Mouse (Mus musculus) embryonic facial prominence, embryonic 12.5 days (tissue): ENCODE measurements around the gene Hoxc10. TPM values are rescaled to one million over a fixed set of nuclear protein-coding genes. Genes with fewer than 3 reads are reported as not detected.
A peak's percentile ranks its signal among the peaks of the same experiment; 100 is the strongest.

Source experiments
- ATAC-seq: fragments of 200-750 bp; cut with Nextera tagmentation; 2 replicates; pipeline ENCODE4 v1.8.0; 2017; ENCODE audit not compliant: insufficient number of reproducible peaks, insufficient read depth, low FRiP score, low TSS enrichment
- H3K27ac ChIP-seq: fragments of 300-500 bp; sonication (generic); 2 replicates; pipeline ENCODE4 v1.5.1; 2016; ENCODE audit warnings: mild to moderate bottlenecking
- H3K27me3 ChIP-seq: fragments of 300-500 bp; sonication (generic); 2 replicates; pipeline ENCODE4 v1.6.1; 2016; ENCODE audit warnings: mild to moderate bottlenecking, moderate library complexity
- H3K36me3 ChIP-seq: fragments of 300-500 bp; sonication (generic); 2 replicates; pipeline ENCODE4 v1.6.1; 2016; ENCODE audit warnings: mild to moderate bottlenecking
- H3K4me1 ChIP-seq: fragments of 300-500 bp; sonication (generic); 2 replicates; pipeline ENCODE4 v1.6.1; 2016
- H3K4me2 ChIP-seq: fragments of 300-500 bp; sonication (generic); replicated peaks from 2 replicates; pipeline ENCODE4 v1.6.1; 2016; ENCODE audit warnings: mild to moderate bottlenecking, moderate library complexity
- H3K4me3 ChIP-seq: fragments of 300-500 bp; sonication (generic); 2 replicates; pipeline ENCODE4 v1.5.1; 2016; ENCODE audit warnings: mild to moderate bottlenecking
- H3K9ac ChIP-seq: fragments of 300-500 bp; sonication (generic); 2 replicates; pipeline ENCODE4 v1.6.1; 2016; ENCODE audit warnings: mild to moderate bottlenecking, moderate library complexity
- H3K9me3 ChIP-seq: fragments of 300-500 bp; sonication (generic); 2 replicates; pipeline ENCODE4 v1.6.1; 2016; ENCODE audit warnings: mild to moderate bottlenecking, moderate library complexity
- WGBS: fragments of 180-500 bp; shearing (Covaris S2); methylation state at CpG from one replicate; pipeline ENCODE4 v1.1.7; 2016; 5-methylcytosine and 5-hydroxymethylcytosine counted together
- polyA plus RNA-seq: library from polyadenylated mRNA; unstranded; fragments of >200 nt; fragmentation: Nextera tagmentation; extraction: Ambion mirVana; gene quantifications from 2 replicates; pipeline ENCODE4 v1.2.1, GENCODE M21; 2016

The Hoxc10 gene
- not detected in 2 replicates for polyA plus RNA-seq

- peak; percentile 41; the same call in 1 of the 2 replicates for ATAC-seq
- Histone ChIP-seq H3K4me1 (0 out of 2 replicates have a peak, but pooled peaks cover 4% of the 10 kb centered on the region), H3K9me3 (no peaks in the 10 kb centered on the region), H3K4me3 (no peak within 1 kb of the TSS), H3K9ac (no peak within 1 kb of the TSS), H3K36me3 (no peaks in the 10 kb centered on the region), H3K27ac (no peak within 1 kb of the TSS), H3K27me3 (peaks cover 94% of the 10 kb centered on the region), H3K4me2 (peak within 1 kb of the TSS; percentile 21)
- 1% methylated on average over 27 of the region's 27 CpGs for WGBS
Observed at GRCm38 (mm10) chr15:102966776-102967311, at the start of gene Hoxc10. Gene Hoxc10 (plus strand): TSS chr15:102966796.

GRCm38 (mm10) chr15:102917972-102918572 lies 48.5 kb upstream of the Hoxc10 start:
- no peak overlapping the region for H3K27ac ChIP-seq
- no peak overlapping the region for H3K4me3 ChIP-seq
- no peaks in the 10 kb centered on the region for H3K9me3 ChIP-seq
- H3K4me2 ChIP-seq, result no peak overlapping the region
- H3K36me3 ChIP-seq, result no peaks in the 10 kb centered on the region
- WGBS, result under 1% methylated on average over 20 of the region's 20 CpGs
- ATAC-seq, result no peak
- no peak overlapping the region for H3K9ac ChIP-seq
- H3K4me1 ChIP-seq, result peaks cover 4% of the 10 kb centered on the region; the same call in 1 of the 2 replicates
- peaks cover 95% of the 10 kb centered on the region for H3K27me3 ChIP-seq

DNA sequence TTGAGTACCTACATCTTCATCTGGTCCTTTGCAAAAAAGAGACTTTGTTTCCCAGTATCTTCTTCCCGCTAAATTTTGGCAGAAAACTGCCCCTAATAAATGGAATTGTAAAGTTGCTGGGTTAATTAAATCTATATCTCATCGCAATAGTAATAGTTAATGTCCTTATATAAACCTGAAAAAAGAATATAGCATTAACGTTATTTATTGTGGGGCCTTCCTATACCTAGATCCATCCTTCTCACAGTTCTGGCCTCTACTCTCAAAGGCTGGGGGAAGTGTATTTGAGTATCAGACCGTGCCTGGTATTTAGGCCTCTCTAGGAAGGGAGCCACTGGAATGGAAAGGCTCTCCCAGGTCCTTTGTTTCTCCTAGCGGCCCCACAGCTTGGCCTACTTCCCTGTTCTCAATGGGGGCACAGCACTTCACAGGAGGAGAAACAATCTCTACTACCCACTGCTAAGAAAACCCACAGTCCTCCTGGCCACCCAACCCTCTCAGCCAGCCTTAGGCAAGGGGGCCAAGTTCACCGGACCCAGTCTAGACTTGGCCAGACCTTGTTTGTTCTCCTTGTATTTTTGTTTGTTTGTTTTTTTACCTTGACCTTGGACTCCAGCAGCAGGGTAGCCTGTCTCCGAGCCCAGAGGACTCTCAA lies 47.9 kb upstream of the Hoxc10 start:
- Histone ChIP-seq H3K36me3 (no peaks in the 10 kb centered on the region), H3K4me1 (peaks cover 4% of the 10 kb centered on the region; the same call in 1 of the 2 replicates), H3K4me2 (no peak overlapping the region), H3K27ac (no peak overlapping the region), H3K9ac (no peak overlapping the region), H3K4me3 (no peak overlapping the region), H3K9me3 (no peaks in the 10 kb centered on the region), H3K27me3 (peaks cover 96% of the 10 kb centered on the region)
- under 1% methylated on average over 7 of the region's 7 CpGs for WGBS
- ATAC-seq, result no peak

DNA sequence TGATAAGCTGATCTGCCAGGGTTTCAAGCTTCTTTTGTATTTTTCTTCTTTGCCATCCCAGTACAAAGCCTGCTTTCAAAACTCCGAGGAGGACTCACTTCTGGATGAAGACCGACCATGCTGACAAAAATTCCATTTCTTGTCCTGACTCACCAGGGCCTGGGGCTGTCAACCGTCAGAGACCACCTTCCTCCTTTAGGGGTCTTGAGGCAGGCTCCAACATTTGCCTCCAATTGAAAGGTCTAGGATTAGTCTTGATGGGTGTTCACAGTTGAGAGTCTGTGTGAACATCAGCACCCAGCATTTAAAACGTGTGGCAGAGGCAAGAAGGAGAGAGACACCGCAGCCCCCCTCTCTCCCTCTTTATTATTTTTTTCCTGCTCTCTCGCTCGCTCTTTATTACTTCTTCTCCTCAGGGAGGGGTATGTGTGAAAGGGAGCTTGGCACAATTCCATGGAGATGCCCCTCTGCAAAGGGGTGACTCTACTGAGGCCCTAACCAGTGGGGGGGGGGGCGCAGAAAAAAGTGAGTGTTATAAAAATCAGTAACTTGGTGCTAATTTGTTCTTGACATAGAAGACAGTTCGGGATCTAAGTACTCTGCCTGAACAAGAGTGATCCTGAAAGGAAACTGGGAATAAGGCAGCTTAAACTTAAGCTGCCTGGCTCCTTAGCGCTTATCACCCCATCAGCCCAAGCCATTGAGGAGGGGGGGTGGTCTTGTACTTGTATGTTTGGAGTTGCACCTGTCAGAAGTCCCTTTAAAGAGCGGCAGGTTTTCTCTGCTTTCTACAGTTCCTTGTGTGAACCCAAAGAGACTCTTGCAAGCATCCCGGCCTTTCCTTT lies 47.0 kb upstream of the Hoxc10 start:
- H3K4me2 ChIP-seq, result no peak overlapping the region
- no peak overlapping the region for H3K9ac ChIP-seq
- peaks cover 4% of the 10 kb centered on the region; the same call in 1 of the 2 replicates for H3K4me1 ChIP-seq
- no peak for ATAC-seq
- 4% methylated on average over 12 of the region's 12 CpGs for WGBS
- peaks cover 99% of the 10 kb centered on the region for H3K27me3 ChIP-seq
- no peaks in the 10 kb centered on the region for H3K9me3 ChIP-seq
- no peak overlapping the region for H3K4me3 ChIP-seq
- no peak overlapping the region for H3K27ac ChIP-seq
- H3K36me3 ChIP-seq, result no peaks in the 10 kb centered on the region

GRCm38 (mm10) chr15:102920619-102921018 lies 46.0 kb upstream of the Hoxc10 start:
- peaks cover 98% of the 10 kb centered on the region for H3K27me3 ChIP-seq
- no peak overlapping the region for H3K27ac ChIP-seq
- WGBS, result under 1% methylated on average over 20 of the region's 20 CpGs
- no peaks in the 10 kb centered on the region for H3K9me3 ChIP-seq
- peak overlapping the region; percentile 16 for H3K4me3 ChIP-seq
- no peak overlapping the region for H3K9ac ChIP-seq
- no peaks in the 10 kb centered on the region for H3K36me3 ChIP-seq
- peak overlapping the region; percentile 17 for H3K4me2 ChIP-seq
- ATAC-seq, result no peak
- H3K4me1 ChIP-seq, result peaks cover 4% of the 10 kb centered on the region; the same call in 1 of the 2 replicates

- H3K4me2 ChIP-seq, result peak within 1 kb of the TSS; percentile 17
- WGBS, result 2% methylated on average over 85 of the region's 88 CpGs
- ATAC-seq, result no peak
- H3K9ac ChIP-seq, result no peak within 1 kb of the TSS
- no peaks in the 10 kb centered on the region for H3K36me3 ChIP-seq
- H3K27ac ChIP-seq, result no peak within 1 kb of the TSS
- no peaks in the 10 kb centered on the region for H3K9me3 ChIP-seq
- peak within 1 kb of the TSS; percentile 16 for H3K4me3 ChIP-seq
- peaks cover 4% of the 10 kb centered on the region; the same call in 1 of the 2 replicates for H3K4me1 ChIP-seq
- peaks cover 98% of the 10 kb centered on the region for H3K27me3 ChIP-seq
Observed at GRCm38 (mm10) chr15:102921053-102922011, 45.3 kb upstream of the Hoxc10 start, which contains the start of gene Hoxc13. Gene Hoxc13 (plus strand): TSS chr15:102921103.

GRCm38 (mm10) chr15:102922012-102922362 lies 44.6 kb upstream of the Hoxc10 start:
- no peak overlapping the region for H3K27ac ChIP-seq
- H3K9ac ChIP-seq, result no peak overlapping the region
- no peak for ATAC-seq
- H3K4me3 ChIP-seq, result no peak overlapping the region
- H3K27me3 ChIP-seq, result peaks cover 96% of the 10 kb centered on the region
- H3K4me2 ChIP-seq, result no peak overlapping the region
- no peaks in the 10 kb centered on the region for H3K9me3 ChIP-seq
- under 1% methylated on average over 20 of the region's 24 CpGs for WGBS
- no peaks in the 10 kb centered on the region for H3K36me3 ChIP-seq
- peaks cover 4% of the 10 kb centered on the region; the same call in 1 of the 2 replicates for H3K4me1 ChIP-seq

- Histone ChIP-seq H3K27me3 (peaks cover 96% of the 10 kb centered on the region), H3K9ac (no peak overlapping the region), H3K27ac (no peak overlapping the region), H3K4me2 (no peak overlapping the region), H3K9me3 (no peaks in the 10 kb centered on the region), H3K4me1 (peaks cover 4% of the 10 kb centered on the region; the same call in 1 of the 2 replicates), H3K36me3 (no peaks in the 10 kb centered on the region), H3K4me3 (no peak overlapping the region)
- WGBS, result 8% methylated on average over 6 of the region's 6 CpGs
- ATAC-seq, result no peak
Observed at GRCm38 (mm10) chr15:102922636-102923500, 43.7 kb upstream of the Hoxc10 start.

DNA sequence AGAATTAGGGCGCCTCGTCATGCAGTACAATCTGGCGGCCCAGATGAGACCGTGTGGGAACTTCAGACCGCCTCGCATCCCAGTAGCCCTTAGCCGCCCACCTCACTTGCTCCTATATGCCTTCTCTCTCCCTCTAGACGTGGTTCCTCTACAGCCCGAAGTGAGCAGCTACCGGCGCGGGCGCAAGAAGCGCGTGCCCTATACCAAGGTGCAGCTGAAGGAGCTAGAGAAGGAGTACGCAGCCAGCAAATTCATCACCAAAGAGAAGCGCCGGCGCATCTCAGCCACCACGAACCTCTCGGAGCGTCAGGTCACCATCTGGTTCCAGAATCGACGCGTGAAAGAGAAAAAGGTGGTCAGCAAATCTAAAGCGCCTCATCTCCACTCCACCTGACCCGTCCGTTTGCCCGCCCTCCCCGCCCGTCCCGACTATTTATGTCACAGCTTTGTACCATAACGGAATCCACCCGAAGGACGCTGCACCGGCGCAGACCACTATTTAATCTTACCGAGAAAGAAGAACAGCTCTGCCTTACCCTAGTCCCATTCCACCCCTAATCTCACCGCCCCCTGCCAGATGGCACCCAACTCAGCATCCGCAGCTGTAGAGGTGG lies 39.5 kb upstream of the Hoxc10 start:
- WGBS, result 1% methylated on average over 40 of the region's 40 CpGs
- H3K4me1 ChIP-seq, result no peaks in the 10 kb centered on the region
- H3K27ac ChIP-seq, result no peak overlapping the region
- H3K36me3 ChIP-seq, result no peaks in the 10 kb centered on the region
- H3K27me3 ChIP-seq, result peaks cover 96% of the 10 kb centered on the region
- no peaks in the 10 kb centered on the region for H3K9me3 ChIP-seq
- no peak for ATAC-seq
- no peak overlapping the region for H3K4me2 ChIP-seq
- H3K9ac ChIP-seq, result no peak overlapping the region
- H3K4me3 ChIP-seq, result no peak overlapping the region
